Mouse (Mus musculus) midbrain, embryonic 15.5 days (tissue): ENCODE data around the gene Gm17018. TPM values are rescaled to one million over a fixed set of nuclear protein-coding genes. Genes with fewer than 3 reads are reported as not detected.

ENCODE experiments used
- ATAC-seq: fragments of 200-750 bp; cut with Nextera tagmentation; replicated peaks from 2 replicates; pipeline ENCODE4 v1.8.0; 2017; ENCODE audit warnings: moderate TSS enrichment
- H3K27ac ChIP-seq: fragments of 300-500 bp; sonication (generic); 2 replicates; pipeline ENCODE4 v1.5.1; 2015; ENCODE audit warnings: mild to moderate bottlenecking, inconsistent platforms
- H3K27me3 ChIP-seq: fragments of 300-500 bp; sonication (generic); replicated peaks from 2 replicates; pipeline ENCODE4 v1.6.1; 2015; ENCODE audit warnings: inconsistent platforms
- H3K36me3 ChIP-seq: fragments of 300-500 bp; sonication (generic); replicated peaks from 2 replicates; pipeline ENCODE4 v1.6.1; 2015; ENCODE audit warnings: inconsistent platforms
- H3K4me1 ChIP-seq: fragments of 300-500 bp; sonication (generic); 2 replicates; pipeline ENCODE4 v1.6.1; 2015; ENCODE audit warnings: inconsistent platforms
- H3K4me2 ChIP-seq: fragments of 300-500 bp; sonication (generic); 2 replicates; pipeline ENCODE4 v1.6.1; 2015; ENCODE audit warnings: inconsistent platforms, mild to moderate bottlenecking, moderate library complexity
- H3K4me3 ChIP-seq: fragments of 300-500 bp; sonication (generic); 2 replicates; pipeline ENCODE4 v1.5.1; 2015; ENCODE audit warnings: mild to moderate bottlenecking, inconsistent platforms
- H3K9ac ChIP-seq: fragments of 300-500 bp; sonication (generic); 2 replicates; pipeline ENCODE4 v1.6.1; 2015; ENCODE audit warnings: mild to moderate bottlenecking, inconsistent platforms
- H3K9me3 ChIP-seq: fragments of 300-500 bp; sonication (generic); 2 replicates; pipeline ENCODE4 v1.6.1; 2016; ENCODE audit warnings: inconsistent platforms
- WGBS: fragments of 180-500 bp; shearing (Covaris S2); methylation state at CpG from one replicate; pipeline ENCODE4 v1.1.7; 2015; ENCODE audit warnings: mixed read lengths; 5-methylcytosine and 5-hydroxymethylcytosine counted together
- polyA plus RNA-seq: library from polyadenylated mRNA; unstranded; fragments of >200 nt; fragmentation: Nextera tagmentation; extraction: Ambion mirVana; gene quantifications from 2 replicates; pipeline ENCODE4 v1.2.1, GENCODE M21; 2015

Gene Gm17018
- polyA plus RNA-seq, 1 experiment from 2014 or later: 60.3 TPM

DNA sequence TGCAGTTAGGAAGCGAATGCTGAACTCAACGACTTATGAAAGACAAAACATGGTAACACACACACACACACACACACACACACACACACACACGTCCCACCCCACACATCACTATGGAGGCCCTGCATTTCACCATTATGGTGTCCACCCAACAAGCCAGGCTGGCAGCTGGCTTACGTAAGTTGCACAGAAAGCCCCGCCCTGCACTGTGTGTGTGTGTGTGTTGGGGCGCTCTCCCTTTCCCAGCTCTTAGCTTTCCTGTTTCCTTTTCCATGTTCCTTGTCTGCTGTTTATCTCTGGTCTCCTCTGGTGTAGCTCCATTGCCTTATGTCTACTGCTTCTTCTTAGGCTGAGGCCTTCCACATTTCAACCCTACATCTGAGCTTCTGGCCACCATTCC lies 57.8 kb downstream of the Gm17018 start:
- Histone ChIP-seq H3K9ac (no peak overlapping the region), H3K27ac (no peak overlapping the region), H3K4me2 (no peak overlapping the region), H3K36me3 (no peaks in the 10 kb centered on the region), H3K27me3 (no peaks in the 10 kb centered on the region), H3K9me3 (no peaks in the 10 kb centered on the region), H3K4me3 (no peak overlapping the region), H3K4me1 (peaks cover 27% of the 10 kb centered on the region)
- 91% methylated on average over 6 of the region's 6 CpGs for WGBS
- ATAC-seq: no peak

GRCm38 (mm10) chr19:45619744-45620501 lies 59.5 kb downstream of the Gm17018 start:
- Histone ChIP-seq H3K27ac (no peak overlapping the region), H3K27me3 (no peaks in the 10 kb centered on the region), H3K9ac (no peak overlapping the region), H3K4me2 (no peak overlapping the region), H3K36me3 (no peaks in the 10 kb centered on the region), H3K4me1 (peaks cover 25% of the 10 kb centered on the region), H3K9me3 (no peaks in the 10 kb centered on the region), H3K4me3 (no peak overlapping the region)
- WGBS: 84% methylated on average over 14 of the region's 14 CpGs
- no peak for ATAC-seq

- H3K36me3 ChIP-seq: no peaks in the 10 kb centered on the region
- H3K4me3 ChIP-seq: no peak overlapping the region
- no peak overlapping the region for H3K27ac ChIP-seq
- peaks cover 14% of the 10 kb centered on the region for H3K4me1 ChIP-seq
- 67% methylated on average over 7 of the region's 7 CpGs for WGBS
- H3K27me3 ChIP-seq: no peaks in the 10 kb centered on the region
- ATAC-seq: no peak
- no peaks in the 10 kb centered on the region for H3K9me3 ChIP-seq
- H3K4me2 ChIP-seq: no peak overlapping the region
- H3K9ac ChIP-seq: no peak overlapping the region
These were observed 60.6 kb downstream of the Gm17018 start for GRCm38 (mm10) chr19:45621061-45621460.

DNA sequence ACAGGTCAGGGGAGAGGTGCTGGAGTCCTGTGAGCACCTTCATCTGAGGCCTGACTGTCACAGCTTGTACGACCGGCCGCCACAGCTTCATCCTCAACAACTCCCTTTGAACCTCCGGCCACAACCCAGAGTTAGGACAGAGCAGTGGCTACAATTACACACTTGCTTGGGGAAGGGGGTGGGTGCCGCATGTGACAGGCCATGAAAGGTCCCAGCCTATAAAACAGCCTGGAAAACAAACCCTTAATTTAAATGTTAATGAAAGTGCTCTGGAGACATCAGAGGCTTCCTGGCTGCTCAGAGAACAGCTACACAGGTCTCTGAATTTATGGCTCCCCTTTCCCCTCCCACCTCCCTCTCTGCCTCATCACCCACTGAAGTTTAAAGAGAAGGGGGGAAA lies 61.7 kb downstream of the Gm17018 start:
- no peaks in the 10 kb centered on the region for H3K36me3 ChIP-seq
- ATAC-seq: no peak
- WGBS: 38% methylated on average over 5 of the region's 5 CpGs
- H3K27me3 ChIP-seq: no peaks in the 10 kb centered on the region
- H3K9me3 ChIP-seq: no peaks in the 10 kb centered on the region
- H3K9ac ChIP-seq: no peak overlapping the region
- H3K4me2 ChIP-seq: no peak overlapping the region
- no peak overlapping the region for H3K4me3 ChIP-seq
- peaks cover 3% of the 10 kb centered on the region; the same call in 1 of the 2 replicates for H3K4me1 ChIP-seq
- no peak overlapping the region for H3K27ac ChIP-seq

DNA sequence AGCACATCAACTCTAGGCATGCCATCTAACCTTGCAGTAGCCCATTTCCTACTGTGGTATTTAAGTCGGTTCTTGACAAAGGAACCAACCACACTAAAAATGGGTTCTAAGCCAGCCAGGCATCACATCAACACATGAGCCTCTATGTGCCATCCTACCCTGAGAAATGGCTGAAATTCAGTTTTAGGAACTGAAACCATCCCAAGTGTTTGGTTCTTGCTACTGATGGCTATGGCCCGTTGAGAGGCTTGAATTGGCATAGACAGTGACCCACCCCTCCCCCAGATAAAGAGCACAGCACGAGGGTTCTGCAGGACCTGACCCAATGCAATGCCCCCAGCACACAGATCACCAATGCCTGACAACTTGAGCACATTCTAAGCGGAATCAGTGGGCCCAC lies 63.3 kb downstream of the Gm17018 start:
- Histone ChIP-seq H3K9ac (no peak overlapping the region), H3K4me1 (no peaks in the 10 kb centered on the region), H3K4me3 (no peak overlapping the region), H3K9me3 (no peaks in the 10 kb centered on the region), H3K4me2 (no peak overlapping the region), H3K27ac (no peak overlapping the region), H3K27me3 (peaks cover 3% of the 10 kb centered on the region; the same call in 1 of the 2 replicates), H3K36me3 (no peaks in the 10 kb centered on the region)
- WGBS: 88% methylated on average over 4 of the region's 4 CpGs
- no peak for ATAC-seq

DNA sequence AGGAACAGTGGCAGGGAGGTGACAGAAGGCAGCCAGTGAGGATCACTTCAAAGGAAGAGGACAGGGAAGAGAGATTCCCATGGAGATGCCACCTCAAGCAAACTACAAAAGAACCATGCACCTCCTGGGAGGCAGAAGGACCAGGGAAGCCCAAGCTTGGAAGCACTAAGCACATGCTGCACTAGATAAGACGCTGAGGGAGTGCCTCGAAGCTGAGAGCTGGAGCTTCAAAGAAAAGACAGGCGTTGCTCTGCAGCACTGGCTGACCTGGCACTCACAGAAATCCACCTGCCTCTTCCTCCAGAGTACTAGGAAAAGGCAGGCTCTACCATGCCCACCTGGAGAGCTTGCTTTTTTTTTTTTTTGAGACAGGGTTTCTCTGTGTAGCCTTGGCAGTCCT lies 66.6 kb downstream of the Gm17018 start:
- H3K36me3 ChIP-seq: peaks cover 6% of the 10 kb centered on the region; the same call in 1 of the 2 replicates
- no peak overlapping the region for H3K4me3 ChIP-seq
- WGBS: 22% methylated on average over 3 of the region's 3 CpGs
- no peaks in the 10 kb centered on the region for H3K9me3 ChIP-seq
- H3K27me3 ChIP-seq: peaks cover 3% of the 10 kb centered on the region; the same call in 1 of the 2 replicates
- no peak overlapping the region for H3K9ac ChIP-seq
- ATAC-seq: no peak
- no peak overlapping the region for H3K4me2 ChIP-seq
- no peaks in the 10 kb centered on the region for H3K4me1 ChIP-seq
- H3K27ac ChIP-seq: no peak overlapping the region

- no peak overlapping the region for H3K4me2 ChIP-seq
- H3K4me1 ChIP-seq: no peaks in the 10 kb centered on the region
- H3K9ac ChIP-seq: no peak overlapping the region
- WGBS: 49% methylated on average over 6 of the region's 6 CpGs
- no peak overlapping the region for H3K4me3 ChIP-seq
- H3K9me3 ChIP-seq: no peaks in the 10 kb centered on the region
- H3K27ac ChIP-seq: no peak overlapping the region
- H3K27me3 ChIP-seq: peaks cover 3% of the 10 kb centered on the region; the same call in 1 of the 2 replicates
- H3K36me3 ChIP-seq: peaks cover 6% of the 10 kb centered on the region; the same call in 1 of the 2 replicates
- no peak for ATAC-seq
These were observed 68.2 kb downstream of the Gm17018 start for GRCm38 (mm10) chr19:45628649-45629048.

- no peak overlapping the region for H3K4me2 ChIP-seq
- H3K27ac ChIP-seq: no peak overlapping the region
- 94% methylated on average over 3 of the region's 3 CpGs for WGBS
- no peak overlapping the region for H3K4me3 ChIP-seq
- H3K27me3 ChIP-seq: peaks cover 3% of the 10 kb centered on the region; the same call in 1 of the 2 replicates
- H3K36me3 ChIP-seq: peaks cover 6% of the 10 kb centered on the region; the same call in 1 of the 2 replicates
- H3K4me1 ChIP-seq: no peaks in the 10 kb centered on the region
- no peak for ATAC-seq
- no peak overlapping the region for H3K9ac ChIP-seq
- H3K9me3 ChIP-seq: no peaks in the 10 kb centered on the region
These were observed 68.8 kb downstream of the Gm17018 start for GRCm38 (mm10) chr19:45629219-45629618.

Other genes starting within 250 kb of the Gm17018 start
- gene Btrc, start 196.9 kb upstream of the Gm17018 start, polyA plus RNA-seq: 65.9 and 66.7 TPM in 2 replicates
- 13.8 and 14.5 TPM in 2 replicates for gene Poll, start 84 bp upstream of the Gm17018 start, polyA plus RNA-seq
- 6.1 and 7.8 TPM in 2 replicates for gene Fbxw4, start 99.7 kb downstream of the Gm17018 start, polyA plus RNA-seq
- gene Fgf8, start 182.3 kb downstream of the Gm17018 start, polyA plus RNA-seq: 0.91 and 1.2 TPM in 2 replicates
- 6.3 and 6.9 TPM in 2 replicates for gene Npm3, start 189.0 kb downstream of the Gm17018 start, polyA plus RNA-seq
- gene Mgea5, start 223.2 kb downstream of the Gm17018 start, polyA plus RNA-seq: 91.4 TPM in 2 replicates